Mouse (Mus musculus) heart, embryonic 15.5 days (tissue): ENCODE data around the gene Apol6. TPM values are rescaled to one million over a fixed set of nuclear protein-coding genes. Genes with fewer than 3 reads are reported as not detected.

Source experiments
- ATAC-seq: fragments of 200-750 bp; cut with Nextera tagmentation; replicated peaks from 2 replicates; pipeline ENCODE4 v1.8.0; 2017; ENCODE audit warnings: low read depth, moderate TSS enrichment; ENCODE audit not compliant: insufficient number of reproducible peaks, insufficient read depth, low FRiP score
- H3K27ac ChIP-seq: fragments of 300-500 bp; sonication (generic); 2 replicates; pipeline ENCODE4 v1.5.1; 2015; ENCODE audit warnings: mild to moderate bottlenecking, inconsistent platforms
- H3K27me3 ChIP-seq: fragments of 300-500 bp; sonication (generic); 2 replicates; pipeline ENCODE4 v1.6.1; 2015; ENCODE audit warnings: inconsistent platforms
- H3K36me3 ChIP-seq: fragments of 300-500 bp; sonication (generic); 2 replicates; pipeline ENCODE4 v1.6.1; 2015; ENCODE audit warnings: mild to moderate bottlenecking, inconsistent platforms
- H3K4me1 ChIP-seq: fragments of 300-500 bp; sonication (generic); replicated peaks from 2 replicates; pipeline ENCODE4 v1.6.1; 2015; ENCODE audit warnings: inconsistent platforms
- H3K4me2 ChIP-seq: fragments of 300-500 bp; sonication (generic); 2 replicates; pipeline ENCODE4 v1.6.1; 2015; ENCODE audit warnings: inconsistent platforms, mild to moderate bottlenecking, moderate library complexity
- H3K4me3 ChIP-seq: fragments of 300-500 bp; sonication (generic); 2 replicates; pipeline ENCODE4 v1.5.1; 2015; ENCODE audit warnings: mild to moderate bottlenecking, inconsistent platforms
- H3K9ac ChIP-seq: fragments of 300-500 bp; sonication (generic); 2 replicates; pipeline ENCODE4 v1.6.1; 2015; ENCODE audit warnings: mild to moderate bottlenecking, inconsistent platforms
- H3K9me3 ChIP-seq: fragments of 300-500 bp; sonication (generic); replicated peaks from 2 replicates; pipeline ENCODE4 v1.6.1; 2016; ENCODE audit warnings: inconsistent platforms
- WGBS: fragments of 180-500 bp; shearing (Covaris S2); methylation state at CpG from one replicate; pipeline ENCODE4 v1.1.7; 2015; ENCODE audit warnings: mixed read lengths; 5-methylcytosine and 5-hydroxymethylcytosine counted together
- polyA plus RNA-seq: library from polyadenylated mRNA; unstranded; fragments of >200 nt; fragmentation: Nextera tagmentation; extraction: Ambion mirVana; gene quantifications from 2 replicates; pipeline ENCODE4 v1.2.1, GENCODE M21; 2015

The Apol6 gene
- polyA plus RNA-seq, 1 experiment from 2014 or later: 0.26 TPM

GRCm38 (mm10) chr15:77034526-77034925 is 10.0 kb upstream of the Apol6 start:
- Histone ChIP-seq H3K4me3 (no peak overlapping the region), H3K4me1 (peaks cover 56% of the 10 kb centered on the region), H3K4me2 (no peak overlapping the region), H3K27ac (0 out of 2 replicates have a peak overlapping the region, but pooled peaks have one; percentile 98), H3K9me3 (no peaks in the 10 kb centered on the region), H3K36me3 (no peaks in the 10 kb centered on the region), H3K9ac (no peak overlapping the region), H3K27me3 (no peaks in the 10 kb centered on the region)
- 69% methylated on average over 6 of the region's 6 CpGs for WGBS
- no peak for ATAC-seq

- WGBS: 69% methylated on average over 3 of the region's 3 CpGs
- no peaks in the 10 kb centered on the region for H3K36me3 ChIP-seq
- no peaks in the 10 kb centered on the region for H3K27me3 ChIP-seq
- no peak overlapping the region for H3K4me3 ChIP-seq
- ATAC-seq: no peak
- no peaks in the 10 kb centered on the region for H3K9me3 ChIP-seq
- peak overlapping the region; percentile 98 for H3K27ac ChIP-seq
- peaks cover 60% of the 10 kb centered on the region for H3K4me1 ChIP-seq
- H3K4me2 ChIP-seq: no peak overlapping the region
- no peak overlapping the region for H3K9ac ChIP-seq
Measured at GRCm38 (mm10) chr15:77035643-77036042, 8.9 kb upstream of the Apol6 start.

- H3K36me3 ChIP-seq: no peaks in the 10 kb centered on the region
- peaks cover 57% of the 10 kb centered on the region for H3K4me1 ChIP-seq
- H3K4me2 ChIP-seq: peak overlapping the region; percentile 28
- 42% methylated on average over 11 of the region's 11 CpGs for WGBS
- H3K27ac ChIP-seq: peak overlapping the region; percentile 98
- peak overlapping the region; percentile 45 for H3K9ac ChIP-seq
- no peaks in the 10 kb centered on the region for H3K9me3 ChIP-seq
- no peaks in the 10 kb centered on the region for H3K27me3 ChIP-seq
- H3K4me3 ChIP-seq: no peak overlapping the region
- peak; percentile 71 for ATAC-seq
Measured at GRCm38 (mm10) chr15:77036320-77036988, 8.1 kb upstream of the Apol6 start.

- Histone ChIP-seq H3K4me1 (peaks cover 57% of the 10 kb centered on the region), H3K4me2 (peak overlapping the region; percentile 28), H3K9me3 (no peaks in the 10 kb centered on the region), H3K4me3 (no peak overlapping the region), H3K27me3 (no peaks in the 10 kb centered on the region), H3K27ac (peak overlapping the region; percentile 98), H3K9ac (peak overlapping the region; percentile 45), H3K36me3 (no peaks in the 10 kb centered on the region)
- ATAC-seq: no peak; the same call in 1 of the 2 replicates
- WGBS: 12% methylated on average over 2 of the region's 2 CpGs
Measured at GRCm38 (mm10) chr15:77036989-77037277, 7.6 kb upstream of the Apol6 start.

GRCm38 (mm10) chr15:77037278-77038161 is 7.0 kb upstream of the Apol6 start:
- Histone ChIP-seq H3K9ac (peak overlapping the region; percentile 45), H3K27me3 (no peaks in the 10 kb centered on the region), H3K36me3 (no peaks in the 10 kb centered on the region), H3K4me3 (no peak overlapping the region), H3K27ac (peak overlapping the region; percentile 98), H3K4me2 (peak overlapping the region; percentile 38), H3K4me1 (peaks cover 57% of the 10 kb centered on the region), H3K9me3 (no peaks in the 10 kb centered on the region)
- WGBS: 6% methylated on average over 11 of the region's 11 CpGs
- peak; percentile 74 for ATAC-seq

GRCm38 (mm10) chr15:77039211-77039700 is 5.3 kb upstream of the Apol6 start:
- ATAC-seq: no peak
- Histone ChIP-seq H3K27ac (peak overlapping the region; percentile 4), H3K4me2 (no peak overlapping the region), H3K4me1 (peaks cover 63% of the 10 kb centered on the region), H3K4me3 (no peak overlapping the region), H3K27me3 (no peaks in the 10 kb centered on the region), H3K9ac (no peak overlapping the region), H3K9me3 (no peaks in the 10 kb centered on the region), H3K36me3 (no peaks in the 10 kb centered on the region)
- 61% methylated on average over 9 of the region's 9 CpGs for WGBS

- Histone ChIP-seq H3K9ac (no peak overlapping the region), H3K4me2 (no peak overlapping the region), H3K4me3 (no peak overlapping the region), H3K4me1 (peaks cover 65% of the 10 kb centered on the region), H3K9me3 (no peaks in the 10 kb centered on the region), H3K27ac (no peak overlapping the region), H3K27me3 (no peaks in the 10 kb centered on the region), H3K36me3 (no peaks in the 10 kb centered on the region)
- 57% methylated on average over 3 of the region's 3 CpGs for WGBS
- no peak for ATAC-seq
Measured at GRCm38 (mm10) chr15:77040784-77041183, 3.7 kb upstream of the Apol6 start.

- H3K27ac ChIP-seq: no peak overlapping the region
Measured at GRCm38 (mm10) chr15:77045609-77046008, 1.1 kb downstream of the Apol6 start.

GRCm38 (mm10) chr15:77050570-77050969 is 6.0 kb downstream of the Apol6 start, which contains the start of gene Mb:
Mb (minus strand) TSS chr15:77050670.
- Histone ChIP-seq H3K4me1 (peaks cover 8% of the 10 kb centered on the region), H3K9me3 (no peaks in the 10 kb centered on the region), H3K4me2 (no peak within 1 kb of the TSS), H3K27ac (no peak within 1 kb of the TSS), H3K9ac (no peak within 1 kb of the TSS), H3K27me3 (no peaks in the 10 kb centered on the region), H3K4me3 (no peak within 1 kb of the TSS), H3K36me3 (no peaks in the 10 kb centered on the region)
- ATAC-seq: no peak
- 93% methylated on average over 10 of the region's 10 CpGs for WGBS

More at GRCm38 (mm10) chr15:77045609-77046008, 1.1 kb downstream of the Apol6 start:
- 80% methylated on average over 10 of the region's 10 CpGs for WGBS
- Histone ChIP-seq H3K4me1 (peaks cover 24% of the 10 kb centered on the region), H3K27me3 (no peaks in the 10 kb centered on the region), H3K4me2 (no peak overlapping the region), H3K9ac (no peak overlapping the region), H3K36me3 (no peaks in the 10 kb centered on the region), H3K9me3 (no peaks in the 10 kb centered on the region), H3K4me3 (no peak overlapping the region)
- no peak for ATAC-seq

GRCm38 (mm10) chr15:77052176-77052575 is 7.6 kb downstream of the Apol6 start:
- H3K4me1 ChIP-seq: peaks cover 23% of the 10 kb centered on the region
- H3K27me3 ChIP-seq: no peaks in the 10 kb centered on the region
- 57% methylated on average over 1 of the region's 1 CpGs for WGBS
- no peak overlapping the region for H3K4me3 ChIP-seq
- no peak overlapping the region for H3K4me2 ChIP-seq
- H3K36me3 ChIP-seq: no peaks in the 10 kb centered on the region
- no peaks in the 10 kb centered on the region for H3K9me3 ChIP-seq
- H3K9ac ChIP-seq: no peak overlapping the region
- no peak overlapping the region for H3K27ac ChIP-seq
- no peak for ATAC-seq

GRCm38 (mm10) chr15:77053021-77053420 is 8.5 kb downstream of the Apol6 start:
- 79% methylated on average over 1 of the region's 1 CpGs for WGBS
- Histone ChIP-seq H3K36me3 (no peaks in the 10 kb centered on the region), H3K4me2 (no peak overlapping the region), H3K27me3 (no peaks in the 10 kb centered on the region), H3K4me1 (peaks cover 26% of the 10 kb centered on the region), H3K9me3 (no peaks in the 10 kb centered on the region), H3K4me3 (no peak overlapping the region), H3K27ac (no peak overlapping the region), H3K9ac (no peak overlapping the region)
- ATAC-seq: no peak
